Mouse (Mus musculus) MEL (cell line): ENCODE measurements around the gene Gchfr.

ENCODE experiments used
- CTCF ChIP-seq, 3 experiments: IDR thresholded peaks in 2 of 3; conservative IDR thresholded peaks in 1 of 3; 2 replicates each; pipeline ENCODE4 v1.5.1; 2011 to 2012; ENCODE audit warnings: low read length in 3 of 3, low read depth in 2 of 3, mild to moderate bottlenecking in 2 of 3, improper control_type of control experiment in 1 of 3, inconsistent platforms in 1 of 3, mixed read lengths in 1 of 3, moderate library complexity in 1 of 3; ENCODE audit not compliant: control insufficient read depth in 1 of 3, insufficient read depth in 1 of 3, poor library complexity in 1 of 3, severe bottlenecking in 1 of 3
- ELF1 ChIP-seq: IDR thresholded peaks from 2 replicates; pipeline ENCODE4 v1.6.1; 2014; ENCODE audit warnings: low read depth, mild to moderate bottlenecking, inconsistent platforms, low read length, improper control_type of control experiment, moderate library complexity
- EP300 ChIP-seq, 2 experiments: IDR thresholded peaks; 2 replicates each; pipeline ENCODE4 v1.6.1; 2011; ENCODE audit warnings: improper control_type of control experiment in 2 of 2, low read length in 2 of 2, low read depth in 1 of 2, mild to moderate bottlenecking in 1 of 2
- ETS1 ChIP-seq: IDR thresholded peaks from 2 replicates; pipeline ENCODE4 v1.6.1; 2012; ENCODE audit warnings: low read depth, mild to moderate bottlenecking, inconsistent platforms, low read length, improper control_type of control experiment, moderate library complexity
- NELFE ChIP-seq: IDR thresholded peaks from 2 replicates; pipeline ENCODE4 v1.6.1; 2011; ENCODE audit warnings: low read depth, low read length, improper control_type of control experiment
- NRF1 ChIP-seq: IDR thresholded peaks from 2 replicates; pipeline ENCODE4 v1.6.1; 2014; ENCODE audit warnings: low read depth, mild to moderate bottlenecking, inconsistent platforms, low read length, improper control_type of control experiment, moderate library complexity; ENCODE audit not compliant: poor library complexity, insufficient read depth, severe bottlenecking
- POLR2A ChIP-seq, 2 experiments: IDR thresholded peaks; 2 replicates each; pipeline ENCODE4 v1.6.1; 2011 to 2012; ENCODE audit warnings: low read length in 2 of 2, mild to moderate bottlenecking in 2 of 2, control low read depth in 1 of 2, improper control_type of control experiment in 1 of 2, low read depth in 1 of 2, moderate library complexity in 1 of 2; ENCODE audit not compliant: control insufficient read depth in 1 of 2, insufficient read depth in 1 of 2, poor library complexity in 1 of 2
- TCF12 ChIP-seq: IDR thresholded peaks from 2 replicates; pipeline ENCODE4 v1.6.1; 2014; ENCODE audit warnings: low read depth, mild to moderate bottlenecking, inconsistent platforms, low read length, improper control_type of control experiment, moderate library complexity

DNA sequence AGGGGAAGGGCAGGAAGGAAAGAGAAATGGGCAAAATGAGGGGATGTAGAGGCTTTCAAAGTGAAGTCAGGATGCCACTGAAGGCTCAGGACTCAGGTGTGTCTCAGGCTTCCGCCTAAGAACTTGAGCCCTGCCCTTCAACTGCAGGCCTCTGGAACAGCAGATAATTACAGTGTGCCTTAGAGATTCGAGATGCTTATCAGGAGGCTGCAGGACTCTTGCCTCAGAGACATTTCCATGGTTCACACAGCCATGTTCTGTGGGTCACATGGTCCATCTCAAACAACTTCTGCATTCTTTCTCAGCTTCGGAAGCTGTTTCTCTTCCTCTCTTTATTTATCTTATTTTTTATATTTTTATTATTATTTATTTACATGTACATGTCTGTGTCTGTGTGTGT lies 4.4 kb upstream of the Gchfr start:
- TF ChIP-seq NELFE (no peak), CTCF (IDR thresholded peaks at IDR 0.05 in 2 of 3, conservative IDR thresholded peaks at IDR 0.05 in 1 of 3; ENCODE audit: control insufficient read depth in 1 of 3, insufficient read depth in 1 of 3, low read depth in 2 of 3, low read length in 3 of 3, poor library complexity in 1 of 3, severe bottlenecking in 1 of 3) (no peak), EP300 (IDR thresholded peaks at IDR 0.05; ENCODE audit: low read depth in 1 of 2, low read length in 2 of 2) (peak; percentile 90 to 92), POLR2A (IDR thresholded peaks at IDR 0.05; ENCODE audit: control insufficient read depth in 1 of 2, insufficient read depth in 1 of 2, low read depth in 1 of 2, low read length in 2 of 2, poor library complexity in 1 of 2) (no peak), ELF1 (peak; percentile 54), NRF1 (no peak), TCF12 (peak; percentile 93), ETS1 (peak; percentile 84)
